Mouse (Mus musculus): ENCODE data around the gene Prss40. TPM values are rescaled to one million over a fixed set of nuclear protein-coding genes. Genes with fewer than 3 reads are reported as not detected.
"Not testable (repeated sequence)": the region's sequence is repeated elsewhere in the genome, so short reads cannot be mapped to it uniquely, and the experiment has no call there.

Prss40 gene
- total RNA-seq, 2 experiments from 2014 or later = not detected

DNA sequence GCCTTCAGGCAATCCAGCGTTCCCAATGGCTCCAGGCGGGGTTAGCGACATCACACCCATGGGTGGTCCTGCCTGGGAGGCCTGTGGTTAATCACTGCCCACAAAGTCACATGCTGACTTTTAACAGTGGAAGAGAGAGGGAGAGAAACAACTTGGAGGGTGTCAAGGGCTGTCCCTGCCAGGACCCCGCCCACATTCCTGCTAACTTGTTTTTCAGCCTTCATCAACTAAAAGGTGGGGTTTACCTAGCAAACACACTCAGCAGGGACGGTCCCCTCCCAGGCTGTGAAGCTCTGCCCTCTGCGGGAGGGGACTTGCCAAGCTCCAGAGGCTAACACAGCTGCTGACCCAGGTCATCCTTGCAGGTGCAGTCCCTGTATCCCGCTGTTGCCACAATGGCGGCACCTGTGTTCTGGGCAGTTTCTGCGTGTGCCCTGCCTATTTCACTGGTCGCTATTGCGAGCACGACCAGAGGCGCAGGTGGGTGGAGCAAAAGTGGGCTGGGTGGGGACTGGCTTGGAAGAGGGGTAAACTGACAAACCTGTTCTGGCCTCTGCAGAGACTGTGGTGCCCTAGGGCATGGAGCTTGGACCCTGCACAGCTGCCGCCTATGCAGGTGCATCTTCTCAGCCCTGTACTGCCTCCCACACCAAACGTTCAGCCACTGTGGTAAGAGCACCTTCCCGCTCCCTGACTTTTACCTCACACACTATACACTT is 23.8 kb downstream of the Prss40 start:
- intact Hi-C loops (cut with DNase I) = no loop called here
- DNase-seq = no peak

DNA sequence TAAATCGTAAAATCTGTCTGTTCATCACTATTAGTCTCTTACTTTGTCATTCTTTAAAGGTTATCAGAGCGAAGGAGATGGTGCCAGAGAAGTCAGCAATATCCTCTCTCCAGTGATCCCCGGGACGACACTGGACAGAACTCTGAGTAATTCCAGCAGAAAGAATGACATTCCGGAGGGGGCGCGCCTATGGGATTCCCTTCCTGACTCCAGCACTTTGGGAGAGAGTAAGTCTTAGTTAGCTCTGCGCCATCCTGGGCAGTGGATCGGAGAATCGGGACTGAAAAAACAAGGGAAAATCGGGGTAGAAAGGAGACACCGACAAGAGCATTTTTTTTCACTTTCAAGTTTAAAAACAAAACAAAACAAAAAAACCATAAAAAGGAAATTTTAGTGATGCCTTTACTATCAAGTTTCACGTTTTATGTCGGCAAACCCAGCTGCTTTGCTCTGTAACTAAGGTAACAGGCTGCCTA is 24.4 kb downstream of the Prss40 start:
- intact Hi-C loops (cut with DNase I) = no loop called here
- no peak for DNase-seq

DNA sequence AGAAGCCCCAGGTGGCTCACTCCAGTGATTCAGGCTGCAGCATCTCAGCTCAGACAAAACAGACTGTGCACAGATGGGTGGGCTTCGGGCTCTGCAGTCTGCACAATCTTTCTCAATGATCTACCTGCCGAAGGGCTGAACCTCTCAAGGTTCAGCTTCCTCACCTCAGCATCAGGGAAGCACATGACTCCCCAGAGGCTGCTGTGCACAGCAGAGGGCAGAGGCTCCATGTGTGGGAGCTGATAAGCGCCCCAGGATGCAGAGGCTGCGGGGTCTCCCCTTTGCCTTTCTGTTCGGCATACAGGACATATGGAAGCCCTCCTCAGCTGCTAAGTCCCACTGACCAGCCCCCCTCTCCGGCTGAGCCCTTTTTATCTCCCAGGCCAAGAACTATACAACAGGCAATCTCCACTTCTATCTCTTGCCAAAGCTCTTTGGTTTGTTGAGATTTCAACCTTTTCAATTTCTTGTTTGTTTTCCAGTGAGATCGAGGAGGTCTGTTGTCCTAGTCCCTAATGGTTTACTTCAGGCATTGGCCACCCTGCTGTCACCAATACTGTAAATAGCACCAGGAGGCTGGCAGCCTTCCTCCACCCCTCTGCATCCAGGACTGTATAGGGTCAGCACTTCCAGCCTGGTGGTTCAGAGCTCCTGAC is 25.6 kb downstream of the Prss40 start, which contains the start of gene Cfc1:
Cfc1 (plus strand) TSS at position 606 of the 656 bp plus-strand sequence.
- DNase-seq; intact Hi-C loops (cut with DNase I): not testable (repeated sequence)

DNA sequence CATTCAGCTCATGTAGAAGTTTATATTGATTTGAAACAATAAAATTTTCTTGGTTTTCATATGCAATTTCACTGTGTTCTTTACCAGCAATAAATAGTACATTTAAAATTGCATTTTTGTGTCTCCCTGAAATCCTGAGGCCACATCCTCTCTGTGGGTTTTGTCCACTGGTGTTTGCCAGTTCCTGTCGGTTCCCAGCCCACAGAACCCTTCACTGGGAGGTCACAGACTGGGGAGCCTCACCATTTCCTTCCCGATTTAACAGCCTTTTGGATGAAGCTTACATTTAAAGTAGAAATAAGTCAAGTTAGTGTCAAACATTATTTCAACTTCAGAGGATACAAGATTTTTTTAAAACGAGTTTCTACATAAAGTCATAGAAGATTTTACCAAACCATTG is 26.2 kb downstream of the Prss40 start:
- intact Hi-C loops (cut with DNase I); DNase-seq: not testable (repeated sequence)

DNA sequence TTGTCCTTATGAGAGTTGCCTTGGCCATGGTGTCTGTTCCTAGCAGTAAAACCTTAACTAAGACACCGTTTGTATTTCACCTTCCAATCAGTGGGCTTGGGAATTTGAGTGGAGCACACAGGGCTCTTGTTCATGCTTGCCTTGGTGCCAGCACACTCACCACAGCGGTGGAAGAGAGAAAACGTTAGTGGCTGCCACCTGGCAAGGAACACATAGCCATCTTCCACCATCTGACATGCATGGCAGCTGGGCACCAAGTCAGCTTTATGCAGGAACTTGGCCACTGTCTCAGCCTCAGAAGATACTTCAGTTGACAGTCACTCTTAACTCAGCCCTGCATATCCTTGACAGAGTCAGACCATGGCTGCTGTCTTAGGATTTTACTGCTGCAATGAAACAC is 37.1 kb downstream of the Prss40 start:
- intact Hi-C loops (cut with DNase I) = no loop called here
- no peak for DNase-seq

DNA sequence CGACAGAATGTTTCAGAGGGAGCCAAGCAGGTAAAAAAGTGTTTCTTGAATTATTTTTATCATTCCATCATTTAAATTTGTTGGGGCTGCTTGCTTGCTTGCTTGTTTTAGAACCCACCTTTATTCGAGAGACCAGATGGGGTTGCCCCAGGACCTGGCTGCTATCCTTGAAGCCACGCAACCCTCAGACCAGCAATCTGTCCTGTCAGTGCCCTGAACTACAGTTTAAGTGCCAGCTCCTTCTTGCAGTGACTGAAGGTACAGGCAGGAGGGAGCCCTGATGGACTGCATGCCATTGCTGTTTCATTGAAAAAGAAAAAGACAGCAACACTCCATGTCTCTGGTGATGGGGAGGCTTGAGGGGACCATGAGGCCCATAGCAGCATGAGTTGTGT is 37.9 kb downstream of the Prss40 start:
- no peak for DNase-seq
- intact Hi-C loops (cut with DNase I) = no loop called here

DNA sequence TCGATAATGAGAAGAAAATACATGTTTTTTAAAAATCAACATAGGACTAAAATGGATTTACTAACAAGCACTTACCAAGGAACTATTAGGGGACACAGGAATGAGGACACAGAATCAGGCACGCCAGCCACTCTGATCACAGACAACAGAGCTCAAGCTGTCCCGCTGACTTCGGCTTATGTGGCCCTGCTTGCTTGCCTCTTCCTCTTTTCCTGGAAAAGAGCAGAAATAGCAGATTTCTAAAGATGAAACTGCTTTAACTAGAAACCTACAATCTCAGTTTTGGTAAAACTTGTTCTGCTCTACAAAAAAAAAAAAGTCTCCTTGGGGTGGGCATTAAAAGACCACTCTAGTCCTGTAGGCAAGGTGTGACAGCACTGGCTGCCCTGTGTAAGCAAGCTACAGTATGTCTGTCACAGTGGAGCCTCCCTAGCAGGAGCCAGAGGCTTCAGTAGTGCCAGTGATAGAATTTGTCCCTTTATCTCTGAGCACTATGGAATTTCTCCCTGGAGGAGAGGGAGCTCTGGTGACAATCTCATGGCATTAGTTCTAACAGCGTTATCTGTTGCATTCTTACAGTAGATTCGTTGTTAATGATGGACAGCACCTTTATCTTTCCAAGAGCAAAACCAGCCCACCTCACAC is 38.4 kb downstream of the Prss40 start:
- intact Hi-C loops (cut with DNase I) = no loop called here
- DNase-seq = no peak

DNA sequence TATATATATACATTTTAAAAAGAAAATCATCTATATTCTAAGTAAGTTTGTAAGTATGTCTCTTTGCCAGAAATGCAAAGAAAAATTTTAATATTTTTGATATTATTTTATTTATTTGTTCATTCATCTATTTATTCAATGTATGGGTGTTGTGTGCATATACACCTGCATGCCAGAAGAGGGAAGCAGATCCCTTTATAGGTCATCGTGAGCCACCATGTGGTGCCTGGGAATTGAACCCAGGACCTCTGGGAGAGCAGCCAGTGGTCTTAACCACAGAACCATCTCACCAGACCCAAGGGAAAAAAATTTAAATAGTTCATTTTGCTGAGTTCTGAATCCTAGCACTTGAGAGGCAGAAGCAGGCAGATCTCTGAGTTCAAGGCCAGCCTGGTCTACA is 42.5 kb downstream of the Prss40 start:
- intact Hi-C loops (cut with DNase I) = no loop called here
- DNase-seq = no peak

DNA sequence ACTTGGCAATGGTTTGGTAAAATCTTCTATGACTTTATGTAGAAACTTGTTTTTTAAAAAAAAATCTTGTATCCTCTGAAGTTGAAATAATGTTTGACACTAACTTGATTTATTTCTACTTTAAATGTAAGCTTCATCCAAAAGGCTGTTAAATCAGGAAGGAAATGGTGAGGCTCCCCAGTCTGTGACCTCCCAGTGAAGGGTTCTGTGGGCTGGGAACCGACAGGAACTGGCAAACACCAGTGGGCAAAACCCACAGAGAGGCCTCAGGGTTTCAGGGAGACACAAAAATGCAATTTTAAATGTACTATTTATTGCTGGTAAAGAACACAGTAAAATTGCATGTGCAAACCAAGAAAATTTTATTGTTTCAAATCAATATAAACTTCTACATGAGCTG is 42.9 kb downstream of the Prss40 start:
- DNase-seq; intact Hi-C loops (cut with DNase I): not testable (repeated sequence)

DNA sequence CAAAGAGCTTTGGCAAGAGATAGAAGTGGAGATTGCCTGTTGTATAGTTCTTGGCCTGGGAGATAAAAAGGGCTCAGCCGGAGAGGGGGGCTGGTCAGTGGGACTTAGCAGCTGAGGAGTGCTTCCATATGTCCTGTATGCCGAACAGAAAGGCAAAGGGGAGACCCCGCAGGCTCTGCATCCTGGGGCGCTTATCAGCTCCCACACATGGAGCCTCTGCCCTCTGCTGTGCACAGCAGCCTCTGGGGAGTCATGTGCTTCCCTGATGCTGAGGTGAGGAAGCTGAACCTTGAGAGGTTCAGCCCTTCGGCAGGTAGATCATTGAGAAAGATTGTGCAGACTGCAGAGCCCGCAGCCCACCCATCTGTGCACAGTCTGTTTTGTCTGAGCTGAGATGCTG is 43.4 kb downstream of the Prss40 start:
- intact Hi-C loops (cut with DNase I); DNase-seq: not testable (repeated sequence)

DNA sequence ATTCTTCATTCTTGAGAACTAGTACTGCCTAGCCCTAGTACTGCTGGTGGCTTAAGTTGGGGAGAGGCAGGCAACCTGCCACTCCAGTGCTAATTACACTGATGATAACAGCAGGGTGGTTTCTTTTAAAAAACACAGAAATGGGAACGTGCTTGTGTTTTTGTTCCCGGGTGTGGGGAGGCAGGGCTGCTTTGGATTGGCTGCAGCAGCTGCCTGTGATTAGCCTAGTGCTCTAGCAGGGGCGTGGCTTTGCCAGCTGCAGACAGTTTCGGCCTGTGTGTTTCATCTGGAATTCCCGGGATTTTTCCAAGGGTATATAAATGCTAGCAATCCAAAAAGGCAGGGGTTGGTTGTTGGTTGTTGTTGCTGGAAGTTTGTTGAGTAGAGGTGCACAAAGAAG is 44.1 kb downstream of the Prss40 start:
- DNase-seq = no peak
- intact Hi-C loops (cut with DNase I) = no loop called here

DNA sequence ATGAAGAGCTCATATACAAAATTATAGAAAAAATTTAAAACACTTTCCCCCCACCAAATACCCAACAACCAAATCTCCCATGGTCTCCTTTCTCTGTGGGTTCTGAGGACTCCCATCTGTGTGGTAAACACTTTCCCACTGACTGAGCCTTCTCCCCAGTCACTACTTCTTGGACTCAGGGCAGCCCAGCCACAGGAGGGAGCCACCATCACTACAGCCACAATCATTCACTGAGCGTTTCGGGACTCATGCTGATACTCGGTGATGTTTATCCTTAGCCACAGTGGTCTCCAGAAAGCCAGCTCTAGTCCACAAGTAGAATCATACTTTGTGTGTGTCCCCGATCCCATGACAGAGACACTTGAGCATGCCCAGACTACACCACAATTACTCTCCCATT is 47.7 kb downstream of the Prss40 start:
- DNase-seq = no peak
- intact Hi-C loops (cut with DNase I) = no loop called here

DNA sequence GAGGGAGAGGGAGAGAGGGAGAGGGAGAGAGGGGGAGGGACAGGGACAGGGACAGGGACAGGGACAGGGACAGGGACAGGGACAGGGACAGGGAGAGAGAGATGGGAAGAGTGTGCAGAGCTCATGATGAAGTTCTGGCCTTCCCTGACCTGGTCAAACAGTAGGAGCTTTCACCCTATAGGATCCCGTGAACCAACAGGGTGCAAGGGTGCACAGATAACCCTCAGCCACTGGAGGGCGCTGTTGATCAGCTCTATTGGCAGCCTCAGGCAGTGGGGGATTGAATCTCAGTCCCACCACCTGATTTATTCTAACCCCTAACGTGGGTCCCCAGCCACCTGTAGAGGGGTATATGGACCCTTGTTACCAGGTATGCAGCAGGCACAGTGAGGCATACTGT is 49.7 kb downstream of the Prss40 start:
- intact Hi-C loops (cut with DNase I) = no loop called here
- peak; percentile 26 to 40 for DNase-seq

DNA sequence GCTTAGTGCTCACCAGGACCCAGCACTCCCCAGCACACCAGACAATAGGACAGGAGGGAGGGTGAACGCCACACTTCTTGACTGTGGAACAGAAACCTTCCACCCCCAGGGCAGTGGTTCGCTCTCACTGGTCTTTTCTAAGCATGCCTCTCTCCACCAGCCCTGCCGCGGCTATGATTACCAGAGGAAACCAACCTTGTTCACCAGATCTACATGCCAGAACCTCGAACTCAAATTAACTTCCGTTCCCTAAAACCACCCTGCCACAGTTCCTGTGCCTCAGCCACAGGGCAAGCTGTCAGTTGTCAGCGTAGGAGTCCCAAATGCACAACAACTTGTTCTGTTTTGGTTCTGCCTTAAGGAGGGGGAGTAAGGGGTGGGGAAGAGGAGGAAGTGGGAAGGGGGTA is 50.2 kb downstream of the Prss40 start:
- intact Hi-C loops (cut with DNase I) = no loop called here
- no peak for DNase-seq

DNA sequence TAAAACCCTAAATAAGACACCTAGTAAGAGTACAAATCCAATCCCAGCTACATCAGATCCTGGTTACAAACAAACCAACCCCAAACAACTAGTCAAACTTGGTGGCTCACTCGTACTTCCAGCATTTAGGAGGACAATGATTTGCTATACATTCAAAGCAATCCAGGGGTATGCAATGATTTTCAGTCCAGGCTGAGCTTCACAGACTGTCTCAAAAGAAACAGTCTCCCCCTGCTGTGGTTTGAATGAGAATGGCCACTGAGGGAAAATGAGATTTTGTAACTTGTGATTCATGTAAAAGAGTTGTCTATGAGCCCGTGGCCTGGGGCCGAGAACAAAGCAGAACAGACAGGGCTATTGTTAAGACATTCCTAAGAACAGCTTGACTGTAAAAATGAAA is 52.8 kb downstream of the Prss40 start:
- DNase-seq = no peak
- intact Hi-C loops (cut with DNase I) = no loop called here

DNA sequence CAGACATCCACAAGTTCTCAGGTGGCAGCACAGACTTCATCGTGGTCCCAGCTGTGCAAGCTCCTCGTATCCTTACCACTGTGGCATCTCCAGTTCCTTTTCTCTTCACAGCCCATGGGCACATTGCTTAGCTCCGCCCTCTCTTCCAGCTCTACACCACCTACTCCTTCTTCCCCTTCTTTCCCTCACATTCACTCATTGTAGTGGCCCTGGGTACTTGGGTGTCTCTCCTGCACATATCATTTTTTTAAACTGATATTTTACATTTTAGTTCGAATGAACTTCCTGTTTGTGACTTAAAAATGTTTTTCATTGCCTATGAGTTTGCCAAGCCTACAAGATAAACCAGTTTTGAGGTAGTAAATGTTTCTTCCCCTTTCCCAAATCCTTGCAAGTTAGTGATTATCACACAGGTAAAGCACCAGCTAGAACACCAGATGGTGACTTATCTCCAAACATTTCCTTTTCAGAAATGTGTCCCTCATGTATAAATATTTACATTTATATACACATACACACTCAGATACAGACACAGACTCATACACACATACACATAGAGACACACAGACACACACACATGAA is 54.7 kb downstream of the Prss40 start:
- intact Hi-C loops (cut with DNase I) = no loop called here
- DNase-seq = no peak

DNA sequence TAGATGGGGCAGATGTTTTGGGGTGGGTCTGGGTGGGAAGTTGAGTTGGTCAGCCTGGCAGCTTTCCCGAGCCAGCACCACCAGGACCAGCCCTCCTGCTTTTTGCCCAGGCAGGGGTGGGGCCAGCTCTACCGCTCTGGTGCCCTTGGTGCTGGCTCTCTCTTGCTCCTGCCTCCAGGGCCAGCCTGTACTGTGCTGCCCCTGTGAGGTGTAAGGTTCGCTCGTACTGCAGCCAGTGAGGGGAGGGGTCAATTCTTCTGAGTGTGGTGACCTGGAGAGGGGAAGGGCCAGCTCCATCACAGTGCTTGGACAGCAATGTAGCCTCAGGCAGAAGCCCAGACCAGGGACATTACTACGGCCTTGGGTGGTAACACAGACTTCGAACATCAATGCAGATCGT is 55.4 kb downstream of the Prss40 start:
- DNase-seq = no peak
- intact Hi-C loops (cut with DNase I) = no loop called here

DNA sequence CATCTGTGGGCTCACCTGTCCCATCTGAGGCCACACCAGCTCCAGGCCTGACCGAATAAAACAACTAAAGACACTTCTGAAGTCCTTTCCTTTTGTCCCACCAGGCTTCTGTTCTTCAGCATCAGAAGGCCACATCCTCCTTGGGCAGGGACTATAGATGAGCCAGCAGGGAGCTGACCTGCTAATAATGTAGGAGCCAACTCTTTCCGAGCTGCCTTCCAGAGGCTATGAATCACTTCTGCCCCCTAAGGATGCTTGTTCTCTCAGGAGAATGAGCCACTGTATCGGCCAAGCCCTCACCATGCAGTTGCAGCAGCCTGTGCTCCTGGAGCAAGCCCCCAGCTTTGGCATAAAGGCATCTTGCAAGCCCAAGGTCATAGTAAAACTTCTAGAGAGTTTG is 57.8 kb downstream of the Prss40 start:
- DNase-seq = no peak
- intact Hi-C loops (cut with DNase I) = loop anchor here (5.0 kb wide), 1 partner anchor 49 kb away; no protein-coding TSS in a partner anchor
